Mouse (Mus musculus): Measurements from ENCODE around the gene Ctla2a.

Ctla2a gene

DNA sequence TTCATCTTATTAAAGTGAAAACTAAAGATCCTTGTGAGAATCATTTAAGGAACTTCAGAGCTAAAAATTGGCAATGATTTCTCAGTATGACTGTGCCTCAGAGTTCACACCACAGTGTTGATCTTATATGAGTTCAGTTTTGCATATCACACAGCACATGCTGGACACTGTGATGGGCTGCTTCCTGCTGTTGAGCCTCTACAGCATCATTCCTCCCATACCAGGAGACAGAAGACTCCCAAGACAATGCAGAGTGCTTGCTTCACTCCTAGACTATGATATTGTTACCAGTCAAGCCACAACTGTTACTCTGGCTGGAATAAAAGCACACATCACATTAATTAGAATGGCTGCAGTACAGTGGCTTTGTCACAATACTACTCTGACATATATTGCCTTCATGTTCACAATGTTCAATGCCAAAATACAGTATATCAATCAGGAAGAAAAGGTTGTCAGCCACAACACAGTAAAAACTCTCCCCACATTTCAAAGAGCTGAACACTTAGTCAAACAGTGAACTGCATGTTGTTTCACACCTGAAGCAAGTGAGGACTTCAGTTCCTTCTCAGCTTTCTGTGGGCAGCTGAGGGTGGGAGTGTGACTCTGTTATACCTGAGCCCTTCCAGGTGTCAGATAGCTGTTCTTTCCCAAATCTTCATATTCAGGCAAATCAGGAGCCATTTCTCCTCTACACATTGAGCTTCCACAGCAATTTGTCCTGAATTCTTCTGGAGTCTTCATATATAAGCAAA lies 40.8 kb downstream of the Ctla2a start:
- Histone ChIP-seq H3K9me3 (ENCODE audit: low read length) (no peaks in the 10 kb centered on the region), H3K36me3 (ENCODE audit: insufficient read depth, low read length) (no peaks in the 10 kb centered on the region), H3K4me3 (replicated peaks; ENCODE audit: low read length) (no peak overlapping the region), H3K4me1 (replicated peaks; ENCODE audit: low read depth, low read length) (no peaks in the 10 kb centered on the region), H3K27me3 (ENCODE audit: insufficient read depth, low read length) (no peaks in the 10 kb centered on the region)
- TF ChIP-seq POU5F1 (IDR thresholded peaks at IDR 0.05; ENCODE audit: borderline replicate concordance, low read length) = no peak
- no peak for TF ChIP-seq NANOG (IDR thresholded peaks at IDR 0.05; ENCODE audit: borderline replicate concordance, low read length)
- TF ChIP-seq CTCF (conservative IDR thresholded peaks at IDR 0.05; ENCODE audit: low read length) = no peak

DNA sequence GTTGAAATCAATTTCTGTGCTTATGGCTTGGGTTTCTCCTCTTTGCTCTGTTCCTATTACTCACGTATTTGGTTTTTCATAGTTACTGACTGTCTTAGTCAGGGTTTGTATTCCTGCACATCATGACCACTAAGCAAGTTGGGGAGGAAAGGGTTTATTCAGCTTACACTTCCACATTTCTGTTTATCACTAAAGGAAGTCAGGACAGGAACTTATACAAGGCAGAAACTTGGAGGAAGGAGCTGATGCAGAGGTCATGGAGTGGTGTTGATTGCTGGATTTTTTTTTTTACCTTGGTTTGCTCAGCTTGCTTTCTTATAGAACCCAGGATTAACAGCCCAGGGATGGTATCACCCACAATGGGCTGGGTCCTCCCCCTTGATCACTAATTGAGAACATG lies 44.1 kb downstream of the Ctla2a start:
- Histone ChIP-seq H3K27me3 (ENCODE audit: insufficient read depth, low read length) (no peaks in the 10 kb centered on the region), H3K9me3 (ENCODE audit: low read length) (no peaks in the 10 kb centered on the region), H3K4me3 (replicated peaks; ENCODE audit: low read length) (no peak overlapping the region), H3K36me3 (ENCODE audit: insufficient read depth, low read length) (no peaks in the 10 kb centered on the region), H3K4me1 (replicated peaks; ENCODE audit: low read depth, low read length) (no peaks in the 10 kb centered on the region)
- no peak for TF ChIP-seq NANOG (IDR thresholded peaks at IDR 0.05; ENCODE audit: borderline replicate concordance, low read length)
- no peak for TF ChIP-seq CTCF (conservative IDR thresholded peaks at IDR 0.05; ENCODE audit: low read length)
- no peak for TF ChIP-seq POU5F1 (IDR thresholded peaks at IDR 0.05; ENCODE audit: borderline replicate concordance, low read length)

All from E14TG2a.4 (cell line).